Mouse (Mus musculus): Measurements from ENCODE around the gene Mcm3ap.

- TF ChIP-seq POLR2A (IDR thresholded peaks at IDR 0.05; ENCODE audit: insufficient read depth, low read length) = no peak
- no peak for TF ChIP-seq CTCF (IDR thresholded peaks at IDR 0.05; ENCODE audit: low read depth, low read length)
These were observed 74.1 kb downstream of the Mcm3ap start for GRCm38 (mm10) chr10:76542636-76543375.

Data from ES-Bruce4 (cell line).